Mouse (Mus musculus) liver, embryonic 11.5 days (tissue): Measurements from ENCODE around the gene Slc12a6. TPM values are rescaled to one million over a fixed set of nuclear protein-coding genes. Genes with fewer than 3 reads are reported as not detected.

Source experiments
- ATAC-seq: fragments of 200-750 bp; cut with Nextera tagmentation; replicated peaks from 2 replicates; pipeline ENCODE4 v1.8.0; 2017; ENCODE audit warnings: moderate number of reproducible peaks, mild to moderate bottlenecking, moderate TSS enrichment, moderate library complexity; ENCODE audit not compliant: low FRiP score
- DNase-seq: peaks from one replicate; pipeline ENCODE4 v3.0.0-alpha.2; 2017; ENCODE audit warnings: low spot score
- H3K27ac ChIP-seq: fragments of 300-500 bp; sonication (generic); 2 replicates; pipeline ENCODE4 v1.5.1; 2014; ENCODE audit warnings: mild to moderate bottlenecking, low read depth, low read length, control low read depth
- H3K27me3 ChIP-seq: fragments of 300-500 bp; sonication (generic); replicated peaks from 2 replicates; pipeline ENCODE4 v1.6.1; 2014; ENCODE audit warnings: low read length, mixed read lengths; ENCODE audit not compliant: control insufficient read depth, insufficient read depth
- H3K36me3 ChIP-seq: fragments of 300-500 bp; sonication (generic); 2 replicates; pipeline ENCODE4 v1.6.1; 2014; ENCODE audit warnings: mild to moderate bottlenecking, low read length, moderate library complexity, mixed read lengths; ENCODE audit not compliant: control insufficient read depth, insufficient read depth
- H3K4me1 ChIP-seq: fragments of 300-500 bp; sonication (generic); replicated peaks from 2 replicates; pipeline ENCODE4 v1.6.1; 2014; ENCODE audit warnings: low read length, mixed read lengths; ENCODE audit not compliant: control insufficient read depth, insufficient read depth
- H3K4me2 ChIP-seq: fragments of 300-500 bp; sonication (generic); 2 replicates; pipeline ENCODE4 v1.6.1; 2014; ENCODE audit warnings: mild to moderate bottlenecking, control low read depth, moderate library complexity
- H3K4me3 ChIP-seq: fragments of 300-500 bp; sonication (generic); 2 replicates; pipeline ENCODE4 v1.5.1; 2014; ENCODE audit warnings: low read depth, low read length, control low read depth
- H3K9ac ChIP-seq: fragments of 300-500 bp; sonication (generic); 2 replicates; pipeline ENCODE4 v1.6.1; 2014; ENCODE audit warnings: low read depth, low read length, control low read depth
- H3K9me3 ChIP-seq: fragments of 300-500 bp; sonication (generic); 2 replicates; pipeline ENCODE4 v1.6.1; 2016; ENCODE audit warnings: low read length, inconsistent platforms, mixed read lengths; ENCODE audit not compliant: control insufficient read depth
- WGBS: fragments of 180-500 bp; shearing (Covaris S2); extraction: QIAGEN DNeasy Blood & Tissue Kit; methylation state at CpG from one replicate; pipeline ENCODE4 v1.1.7; 2014; 5-methylcytosine and 5-hydroxymethylcytosine counted together
- polyA plus RNA-seq: library from polyadenylated mRNA; unstranded; fragments of >200 nt; fragmentation: Nextera tagmentation; extraction: Ambion mirVana; gene quantifications from 2 replicates; pipeline ENCODE4 v1.2.1, GENCODE M21; 2014

Gene Slc12a6
- polyA plus RNA-seq, 1 experiment from 2014 or later = 12.3 TPM

DNA sequence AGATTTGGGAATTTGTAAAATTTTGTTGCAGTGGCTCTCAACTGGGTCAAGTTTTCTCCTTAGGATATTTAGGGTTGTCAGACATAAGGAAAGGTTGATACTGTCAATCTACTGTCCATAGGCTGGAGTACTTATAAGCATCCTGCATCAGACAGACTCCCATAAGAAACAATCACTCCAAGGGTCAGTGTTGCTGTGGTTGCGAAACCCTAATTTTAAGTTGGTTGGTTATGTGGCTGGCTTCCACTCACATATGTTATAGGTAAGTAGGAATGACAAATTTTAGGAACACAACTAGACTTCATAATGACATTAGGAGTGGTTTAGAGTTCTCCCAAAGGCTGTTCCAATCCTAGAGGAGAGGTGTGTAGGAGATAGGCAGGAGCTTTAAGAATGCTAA lies 115.6 kb downstream of the Slc12a6 start:
- peak overlapping the region; percentile 77; the same call in 1 of the 2 replicates for H3K4me2 ChIP-seq
- no peak for ATAC-seq
- WGBS = 93% methylated on average over 1 of the region's 1 CpGs

DNA sequence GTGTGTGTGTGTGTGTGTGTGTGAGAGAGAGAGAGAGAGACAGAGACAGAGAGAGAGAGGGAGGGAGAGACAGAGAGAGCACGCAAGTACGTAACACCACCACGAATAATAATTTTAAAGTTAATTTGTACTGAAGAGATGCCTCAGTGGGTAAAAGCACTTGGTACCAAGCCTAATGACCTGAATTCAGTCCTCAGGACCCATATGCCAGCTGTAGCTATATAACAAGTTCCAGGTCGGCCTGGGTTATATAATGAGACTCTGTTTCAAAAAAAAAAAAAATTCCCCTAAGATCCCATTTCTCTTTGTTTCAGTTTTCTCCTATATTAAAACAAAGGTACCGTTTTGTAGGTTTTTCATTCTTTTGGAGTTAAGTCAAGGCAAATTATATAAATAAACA lies 125.2 kb downstream of the Slc12a6 start:
- ATAC-seq = no peak
- WGBS = 93% methylated on average over 5 of the region's 5 CpGs

More for the DNA sequence above, 115.6 kb downstream of the Slc12a6 start:
- H3K36me3 ChIP-seq = no peaks in the 10 kb centered on the region
- no peak overlapping the region for H3K27ac ChIP-seq
- no peak overlapping the region for H3K9ac ChIP-seq
- no peak overlapping the region for H3K4me3 ChIP-seq
- DNase-seq = no peak
- no peaks in the 10 kb centered on the region for H3K9me3 ChIP-seq
- H3K27me3 ChIP-seq = no peaks in the 10 kb centered on the region
- H3K4me1 ChIP-seq = peaks cover 6% of the 10 kb centered on the region; the same call in 1 of the 2 replicates

DNA sequence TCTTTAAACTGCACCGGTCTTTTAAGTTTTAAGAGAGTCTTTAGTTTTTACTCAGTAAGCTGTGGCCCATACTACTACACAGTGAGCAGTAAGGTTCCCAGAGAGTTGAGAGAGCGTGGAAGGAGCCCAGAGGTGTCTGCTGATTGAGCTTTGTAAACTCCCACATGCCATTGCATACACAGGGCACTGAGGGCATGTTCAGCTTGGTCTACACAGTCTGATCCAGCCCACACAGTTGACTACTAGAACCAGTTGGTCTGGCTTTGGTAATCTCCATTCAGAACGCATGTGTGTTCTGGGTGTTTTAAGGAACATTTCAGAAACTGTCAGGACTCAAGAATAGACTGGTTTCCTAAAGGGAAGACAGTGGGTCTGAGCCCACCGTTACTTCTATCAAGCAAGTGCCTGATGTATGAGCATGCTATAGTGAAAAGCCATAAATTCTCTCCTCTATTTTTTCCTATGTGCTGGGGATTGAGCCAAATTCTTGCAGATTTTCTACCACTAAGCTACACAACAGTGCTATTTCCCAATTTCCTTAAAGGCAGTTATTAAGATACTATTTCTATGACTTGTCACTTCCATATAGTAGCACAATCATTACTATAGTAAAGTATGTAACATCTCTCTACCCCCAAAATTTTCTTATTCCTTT lies 125.8 kb downstream of the Slc12a6 start:
- H3K4me3 ChIP-seq = no peak overlapping the region
- no peak overlapping the region for H3K27ac ChIP-seq
- no peaks in the 10 kb centered on the region for H3K27me3 ChIP-seq
- H3K9ac ChIP-seq = no peak overlapping the region
- H3K9me3 ChIP-seq = no peaks in the 10 kb centered on the region
- H3K4me2 ChIP-seq = no peak overlapping the region
- peaks cover 2% of the 10 kb centered on the region for H3K4me1 ChIP-seq
- WGBS = 81% methylated on average over 4 of the region's 4 CpGs
- DNase-seq = no peak
- no peaks in the 10 kb centered on the region for H3K36me3 ChIP-seq
- no peak for ATAC-seq

More for the DNA sequence above, 125.2 kb downstream of the Slc12a6 start:
- Histone ChIP-seq H3K9me3 (no peaks in the 10 kb centered on the region), H3K36me3 (no peaks in the 10 kb centered on the region), H3K9ac (no peak overlapping the region), H3K4me1 (no peaks in the 10 kb centered on the region), H3K4me2 (no peak overlapping the region), H3K4me3 (no peak overlapping the region), H3K27ac (no peak overlapping the region), H3K27me3 (no peaks in the 10 kb centered on the region)
- no peak for DNase-seq

DNA sequence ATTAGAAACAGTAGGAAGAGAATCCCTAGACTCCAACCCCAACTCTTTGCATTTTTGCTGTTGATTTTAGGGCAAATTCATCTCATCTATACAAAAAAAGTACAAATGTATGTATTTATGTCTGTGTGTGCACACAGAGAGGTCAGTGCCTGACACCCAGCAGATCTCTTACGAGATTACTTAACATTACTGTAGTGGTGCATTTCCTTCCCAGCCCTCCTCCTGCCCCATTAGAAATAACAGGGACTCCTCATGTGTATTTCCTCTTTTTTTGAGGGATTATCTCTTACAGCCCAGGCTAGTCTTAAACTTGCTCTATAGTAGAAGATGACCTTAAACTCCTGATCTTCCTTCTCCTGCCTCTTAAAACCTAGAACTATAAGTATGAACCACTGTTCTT lies 127.1 kb downstream of the Slc12a6 start:
- no peaks in the 10 kb centered on the region for H3K27me3 ChIP-seq
- no peak for ATAC-seq

DNA sequence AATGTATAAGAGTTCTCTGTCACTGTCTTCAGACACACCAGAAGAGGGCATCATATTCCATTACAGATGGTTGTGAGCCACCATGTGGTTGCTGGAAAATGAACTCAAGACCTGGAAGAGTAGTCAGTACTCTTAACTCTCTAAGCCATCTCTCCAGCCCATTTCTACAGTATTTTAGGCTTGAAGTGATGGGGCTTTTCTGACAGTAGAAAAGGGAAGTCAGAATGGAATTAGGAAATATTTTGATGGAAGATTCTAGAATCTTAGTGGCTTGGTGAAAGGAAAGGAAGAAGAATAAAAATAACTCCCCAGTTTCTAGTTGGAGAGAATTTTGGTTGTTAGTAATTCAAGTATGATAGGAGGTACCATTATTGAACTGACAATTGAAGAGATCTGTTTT lies 128.3 kb downstream of the Slc12a6 start:
- Histone ChIP-seq H3K9me3 (no peaks in the 10 kb centered on the region), H3K4me1 (peaks cover 5% of the 10 kb centered on the region), H3K36me3 (no peaks in the 10 kb centered on the region), H3K27me3 (no peaks in the 10 kb centered on the region), H3K9ac (no peak overlapping the region), H3K4me2 (no peak overlapping the region), H3K27ac (no peak overlapping the region), H3K4me3 (no peak overlapping the region)
- DNase-seq (no peak), ATAC-seq (no peak)

More for the DNA sequence above, 127.1 kb downstream of the Slc12a6 start:
- Histone ChIP-seq H3K9me3 (no peaks in the 10 kb centered on the region), H3K4me3 (no peak overlapping the region), H3K27ac (no peak overlapping the region), H3K4me1 (peaks cover 5% of the 10 kb centered on the region), H3K36me3 (no peaks in the 10 kb centered on the region), H3K9ac (no peak overlapping the region), H3K4me2 (no peak overlapping the region)
- DNase-seq = no peak
- WGBS = 59% methylated on average over 1 of the region's 1 CpGs

DNA sequence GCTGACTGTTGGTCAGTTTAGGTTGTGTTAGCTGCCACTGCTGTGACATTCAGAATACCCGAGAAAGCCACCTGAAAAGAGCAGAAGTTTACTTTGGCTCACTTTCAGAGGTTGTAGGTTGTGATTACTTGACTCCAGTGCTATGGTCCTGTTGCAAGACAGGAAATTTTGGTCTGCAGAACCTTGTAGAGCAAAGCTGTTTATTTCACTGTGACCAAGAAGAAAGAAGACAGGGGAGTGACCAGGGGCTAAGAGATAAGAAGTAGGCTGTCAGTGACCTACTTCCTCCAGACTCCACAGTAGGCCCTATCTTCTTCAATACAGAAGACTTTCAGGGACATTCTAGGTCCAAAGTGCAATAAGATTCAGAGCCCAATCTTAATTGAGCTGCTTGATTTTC lies 131.0 kb downstream of the Slc12a6 start:
- 0 out of 2 replicates have a peak overlapping the region, but pooled peaks have one; percentile 9 for H3K4me2 ChIP-seq
- no peak overlapping the region for H3K27ac ChIP-seq
- DNase-seq (no peak), ATAC-seq (peak; percentile 60; the same call in 1 of the 2 replicates)
- 28% methylated on average over 1 of the region's 1 CpGs for WGBS
- no peaks in the 10 kb centered on the region for H3K36me3 ChIP-seq
- no peak overlapping the region for H3K4me3 ChIP-seq
- no peak overlapping the region for H3K9ac ChIP-seq
- H3K4me1 ChIP-seq = peaks cover 5% of the 10 kb centered on the region
- no peaks in the 10 kb centered on the region for H3K9me3 ChIP-seq
- H3K27me3 ChIP-seq = no peaks in the 10 kb centered on the region

DNA sequence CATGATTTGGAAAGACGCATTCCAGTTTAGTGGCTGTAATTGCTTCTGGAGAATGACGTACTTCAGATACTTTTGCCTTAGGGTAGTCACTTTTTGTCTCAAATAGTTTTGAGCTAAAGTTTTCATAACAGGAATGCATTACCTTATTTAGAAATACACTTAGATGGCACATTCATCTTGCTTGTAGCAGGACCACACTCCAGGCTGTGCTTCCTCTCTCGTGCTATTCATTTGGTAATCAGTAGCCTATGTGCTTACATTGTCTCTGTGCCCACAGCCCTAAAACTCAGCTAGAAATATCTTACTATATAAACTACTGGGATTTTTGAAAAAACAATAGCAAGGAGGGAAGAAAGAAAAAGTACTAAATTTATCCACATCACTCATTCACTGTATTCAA lies 141.4 kb downstream of the Slc12a6 start:
- no peaks in the 10 kb centered on the region for H3K4me1 ChIP-seq
- WGBS = 90% methylated on average over 3 of the region's 3 CpGs

More for the DNA sequence above, 141.4 kb downstream of the Slc12a6 start:
- Histone ChIP-seq H3K4me2 (no peak overlapping the region), H3K36me3 (peaks cover 8% of the 10 kb centered on the region), H3K4me3 (no peak overlapping the region), H3K27me3 (no peaks in the 10 kb centered on the region), H3K27ac (no peak overlapping the region), H3K9me3 (no peaks in the 10 kb centered on the region), H3K9ac (no peak overlapping the region)
- no peak for ATAC-seq
- no peak for DNase-seq

Other genes starting within 250 kb of the Slc12a6 start
- not detected in 2 replicates for gene Olfr1311, start 241.4 kb upstream of the Slc12a6 start, polyA plus RNA-seq
- not detected in 2 replicates for gene Olfr1312, start 215.6 kb upstream of the Slc12a6 start, polyA plus RNA-seq
- gene Olfr1313, start 188.0 kb upstream of the Slc12a6 start, polyA plus RNA-seq = not detected in 2 replicates
- gene Olfr1314, start 169.0 kb upstream of the Slc12a6 start, polyA plus RNA-seq = not detected in 2 replicates
- not detected in 2 replicates for gene Olfr1315-ps1, start 150.4 kb upstream of the Slc12a6 start, polyA plus RNA-seq
- not detected in 2 replicates for gene Olfr1316, start 130.8 kb upstream of the Slc12a6 start, polyA plus RNA-seq
- gene Olfr1317, start 125.5 kb upstream of the Slc12a6 start, polyA plus RNA-seq = not detected in 2 replicates
- gene Olfr1318, start 111.6 kb upstream of the Slc12a6 start, polyA plus RNA-seq = 0.19 TPM in 1 of 2 replicates, not detected in the other
- 14.6 and 15.0 TPM in 2 replicates for gene Lpcat4, start 26.4 kb upstream of the Slc12a6 start, polyA plus RNA-seq
- not detected in 2 replicates for gene Nutm1, start 6.5 kb upstream of the Slc12a6 start, polyA plus RNA-seq
- 346 and 364 TPM in 2 replicates for gene Nop10, start 3.9 kb upstream of the Slc12a6 start, polyA plus RNA-seq
- gene Gm21985, start 489 bp downstream of the Slc12a6 start, polyA plus RNA-seq = not detected in 2 replicates
- 82.2 and 84.8 TPM in 2 replicates for gene Emc4, start 102.2 kb downstream of the Slc12a6 start, polyA plus RNA-seq
- gene Katnbl1, start 113.4 kb downstream of the Slc12a6 start, polyA plus RNA-seq = 38.5 and 47.1 TPM in 2 replicates
- gene Emc7, start 189.2 kb downstream of the Slc12a6 start, polyA plus RNA-seq = 19.9 and 20.2 TPM in 2 replicates
- gene Chrm5, start 214.9 kb downstream of the Slc12a6 start, polyA plus RNA-seq = not detected in 2 replicates
- gene Aven, start 227.1 kb downstream of the Slc12a6 start, polyA plus RNA-seq = 13.6 and 14.1 TPM in 2 replicates